Mouse (Mus musculus): ENCODE measurements around the gene Hmgb1. TPM values are rescaled to one million over a fixed set of nuclear protein-coding genes. Genes with fewer than 3 reads are reported as not detected.

The Hmgb1 gene
- total and polyA plus RNA-seq, 3 experiments: 227 to 899 (median 288) TPM

- Histone ChIP-seq H3K9me3 (replicated peaks; ENCODE audit: low read length) (peaks cover 10% of the 10 kb centered on the region), H3K79me2 (replicated peaks; ENCODE audit: control insufficient read depth, extremely low read depth, insufficient read depth, poor library complexity, severe bottlenecking) (no peaks in the 10 kb centered on the region), H3K27ac (ENCODE audit: insufficient read depth, low read depth) (no peak overlapping the region), H3K9ac (ENCODE audit: insufficient read depth, low read depth) (no peak overlapping the region), H3K4me1 (ENCODE audit: control insufficient read depth in 1 of 2, insufficient read depth in 2 of 2) (peaks cover 5 to 12% of the 10 kb centered on the region in 2 experiments), H3K4me2 (ENCODE audit: insufficient read depth, low read depth, poor library complexity, severe bottlenecking) (no peak overlapping the region), H3K36me3 (replicated peaks in 1 of 2; ENCODE audit: control insufficient read depth in 1 of 2, insufficient read depth in 1 of 2, low read length in 1 of 2) (peaks cover 15 to 30% of the 10 kb centered on the region in 2 experiments), H3K4me3 (replicated peaks in 1 of 3; ENCODE audit: low read depth in 2 of 3, low read length in 2 of 3, poor library complexity in 1 of 3) (no peak overlapping the region), H3K27me3 (replicated peaks) (no peaks in the 10 kb centered on the region)
- dilution Hi-C loops (cut with MboI; ENCODE audit: extremely low pct_ligation_motif_present, extremely low pct_unique_long_range_greater_than_20kb, low sequenced_read_pairs) (no loop called here), in situ Hi-C loops (cut with MboI; ENCODE audit: low pct_ligation_motif_present, low pct_unique_long_range_greater_than_20kb, low sequenced_read_pairs) (no loop called here)
- DNase-seq (ENCODE audit: extremely low read depth): no peak
- TF ChIP-seq TBP (conservative IDR thresholded peaks at IDR 0.05; ENCODE audit: low read depth, low read length) (no peak), GABPA (IDR thresholded peaks at IDR 0.05; ENCODE audit: insufficient replicate concordance, low read depth, low read length) (no peak), MAFK (IDR thresholded peaks at IDR 0.05; ENCODE audit: insufficient replicate concordance, low read length) (no peak), HCFC1 (IDR thresholded peaks at IDR 0.05; ENCODE audit: low read depth, low read length) (no peak), E2F4 (IDR thresholded peaks at IDR 0.05; ENCODE audit: insufficient replicate concordance, low read depth, low read length) (no peak), SMC3 (IDR thresholded peaks at IDR 0.05; ENCODE audit: low read depth, low read length) (no peak), NELFE (IDR thresholded peaks at IDR 0.05; ENCODE audit: low read depth, low read length) (no peak), ELF1 (IDR thresholded peaks at IDR 0.05; ENCODE audit: low read depth, low read length) (no peak), NRF1 (IDR thresholded peaks at IDR 0.05; ENCODE audit: low read depth, low read length) (no peak), RCOR1 (conservative IDR thresholded peaks at IDR 0.05; ENCODE audit: low read depth, low read length) (no peak), MAZ (IDR thresholded peaks at IDR 0.05; ENCODE audit: low read depth, low read length) (no peak), JUND (conservative IDR thresholded peaks at IDR 0.05; ENCODE audit: low read depth, low read length) (no peak), POLR2A (IDR thresholded peaks at IDR 0.05; ENCODE audit: low read depth, low read length) (no peak), PAX5 (IDR thresholded peaks at IDR 0.05; ENCODE audit: low read length) (no peak), IRF4 (IDR thresholded peaks at IDR 0.05; ENCODE audit: low read depth, low read length) (no peak), ZMIZ1 (IDR thresholded peaks at IDR 0.05; ENCODE audit: low read depth, low read length) (no peak)
Measured at GRCm38 (mm10) chr5:149219493-149219892, 35.2 kb upstream of the Hmgb1 start.

DNA sequence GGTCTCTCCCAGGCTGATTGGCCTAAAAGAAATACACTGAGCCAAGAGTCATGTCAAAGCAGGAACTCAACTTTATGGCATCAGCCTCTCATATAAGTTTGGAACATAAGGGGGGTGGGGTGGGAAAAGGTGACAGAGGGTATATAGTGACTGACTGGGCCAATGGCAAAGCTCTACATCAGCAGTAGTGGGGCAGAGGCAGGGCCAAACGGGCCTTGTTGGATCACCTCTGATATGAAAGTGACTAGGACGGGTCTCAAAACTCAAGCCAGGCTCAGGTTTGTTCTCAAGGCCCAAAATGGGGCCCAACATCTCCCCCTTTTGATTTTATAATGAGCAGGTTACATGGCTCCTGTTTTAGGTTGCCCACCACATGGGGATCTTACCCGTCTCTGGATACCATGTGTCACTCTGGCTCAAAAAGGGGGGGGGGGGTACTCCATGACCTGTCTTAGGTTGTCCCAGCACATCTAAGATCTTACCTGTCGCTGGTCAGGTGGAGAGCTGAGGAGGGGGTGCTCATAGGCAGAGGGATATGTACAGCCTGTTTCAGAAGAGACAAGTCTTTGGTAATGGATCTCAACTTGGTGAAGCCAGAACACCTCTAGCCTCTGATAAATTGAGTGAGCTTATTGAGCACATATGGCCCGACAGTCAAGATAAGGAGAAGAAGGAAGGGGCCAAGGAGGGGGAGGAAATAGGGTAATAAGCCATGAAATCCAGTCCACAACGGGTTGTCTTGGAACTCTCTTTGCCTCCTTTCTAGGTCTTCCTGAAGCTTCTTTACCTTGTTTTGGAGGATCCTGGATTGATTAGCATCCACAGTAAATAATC, 33.5 kb upstream of the Hmgb1 start:
- Histone ChIP-seq H3K9ac (ENCODE audit: insufficient read depth, low read depth) (no peak overlapping the region), H3K36me3 (replicated peaks in 1 of 2; ENCODE audit: control insufficient read depth in 1 of 2, insufficient read depth in 1 of 2, low read length in 1 of 2) (peaks cover 33 to 47% of the 10 kb centered on the region in 2 experiments), H3K4me3 (replicated peaks in 1 of 3; ENCODE audit: low read depth in 2 of 3, low read length in 2 of 3, poor library complexity in 1 of 3) (no peak overlapping the region), H3K4me1 (ENCODE audit: control insufficient read depth in 1 of 2, insufficient read depth in 2 of 2) (peaks cover 0 to 4% of the 10 kb centered on the region in 2 experiments; a peak in 1 of 4 replicates), H3K27ac (ENCODE audit: insufficient read depth, low read depth) (no peak overlapping the region), H3K4me2 (ENCODE audit: insufficient read depth, low read depth, poor library complexity, severe bottlenecking) (no peak overlapping the region), H3K9me3 (replicated peaks; ENCODE audit: low read length) (peaks cover 10% of the 10 kb centered on the region), H3K79me2 (replicated peaks; ENCODE audit: control insufficient read depth, extremely low read depth, insufficient read depth, poor library complexity, severe bottlenecking) (no peaks in the 10 kb centered on the region), H3K27me3 (replicated peaks) (no peaks in the 10 kb centered on the region)
- dilution Hi-C loops (cut with MboI; ENCODE audit: extremely low pct_ligation_motif_present, extremely low pct_unique_long_range_greater_than_20kb, low sequenced_read_pairs) (no loop called here), in situ Hi-C loops (cut with MboI; ENCODE audit: low pct_ligation_motif_present, low pct_unique_long_range_greater_than_20kb, low sequenced_read_pairs) (no loop called here)
- DNase-seq (ENCODE audit: extremely low read depth): no peak
- no peak for TF ChIP-seq MAX (IDR thresholded peaks at IDR 0.05; ENCODE audit: low read length)
- no peak for TF ChIP-seq MEF2A (IDR thresholded peaks at IDR 0.05; ENCODE audit: borderline replicate concordance, low read depth, low read length)
- no peak for TF ChIP-seq CHD1 (IDR thresholded peaks at IDR 0.05; ENCODE audit: low read depth, low read length)
- TF ChIP-seq POLR2A (IDR thresholded peaks at IDR 0.05; ENCODE audit: low read depth, low read length): peak; percentile 34; the same call in 1 of the 2 replicates
- TF ChIP-seq POLR2AphosphoS2 (IDR thresholded peaks at IDR 0.05; ENCODE audit: low read depth, low read length): 0 out of 2 replicates have a peak, but pooled peaks have one; percentile 46

Data from CH12.LX (cell line).